Mouse (Mus musculus) left cerebral cortex, adult 8-10 months (tissue): ENCODE measurements around the gene Fnbp1l. TPM values are rescaled to one million over a fixed set of nuclear protein-coding genes. Genes with fewer than 3 reads are reported as not detected.
A peak's percentile ranks its signal among the peaks of the same experiment; 100 is the strongest.

Source experiments
- DNase-seq, 2 experiments: peaks; one replicate each; pipeline ENCODE4 v3.0.0; 2022; ENCODE audit warnings: low spot score in 2 of 2
- total RNA-seq, 4 experiments: library from RNA; stranded (reverse); gene quantifications; 2 replicates each; pipeline ENCODE4 v1.2.4; 2022

Fnbp1l gene
- total RNA-seq, result 10 to 100 TPM; 85.1 to 97.5 (median 86.9) TPM

DNA sequence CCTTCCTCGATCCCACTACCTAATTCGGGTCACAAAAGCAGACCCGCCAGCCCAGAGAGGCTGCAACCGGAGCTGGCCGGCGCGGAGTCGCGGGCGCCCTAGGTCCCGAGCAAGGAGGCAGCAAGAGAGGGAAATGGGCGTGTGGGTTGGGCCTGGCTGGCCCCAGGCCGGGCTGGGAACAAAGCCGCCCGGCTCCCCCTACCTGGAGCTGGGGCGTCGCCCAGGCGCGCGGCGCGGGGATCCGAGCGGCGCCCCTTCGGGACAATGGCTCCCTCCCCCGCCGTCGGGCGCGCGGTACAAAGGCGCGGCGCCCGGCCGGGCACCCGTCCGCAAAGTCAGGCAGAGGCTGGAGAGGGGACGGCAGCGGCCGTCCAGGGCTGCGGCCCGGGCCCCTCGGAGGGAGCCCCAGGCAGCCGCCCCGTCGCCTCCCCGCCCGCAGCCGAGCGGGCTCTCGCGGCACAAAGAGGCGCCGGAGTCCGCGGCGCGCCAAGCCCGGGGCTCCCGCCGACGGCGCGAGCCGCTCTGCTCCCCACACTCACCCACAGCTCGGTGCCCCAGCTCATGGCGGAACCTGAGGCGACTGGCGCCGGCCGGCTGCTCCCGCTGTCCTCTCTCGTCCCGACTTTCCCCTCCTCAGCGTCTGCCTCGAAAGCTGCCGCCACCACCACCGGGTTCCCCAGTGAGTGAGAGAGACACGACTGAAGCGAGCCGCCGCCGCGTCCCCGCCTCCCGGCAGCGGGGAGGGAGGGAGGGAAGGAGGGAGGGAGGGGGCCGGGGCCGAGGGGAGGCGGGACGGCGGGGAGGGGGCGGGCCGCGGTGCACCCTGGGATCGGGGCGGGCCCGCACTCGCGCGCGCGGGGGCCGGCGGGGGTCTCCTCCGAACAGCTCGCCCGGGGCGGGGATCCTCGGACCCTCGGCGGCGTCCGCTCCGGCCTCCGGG is at the start of gene Fnbp1l:
TSS of gene Fnbp1l (minus strand) at position 725 of the 940 bp plus-strand sequence.
- peak; percentile 50 to 64 for DNase-seq

DNA sequence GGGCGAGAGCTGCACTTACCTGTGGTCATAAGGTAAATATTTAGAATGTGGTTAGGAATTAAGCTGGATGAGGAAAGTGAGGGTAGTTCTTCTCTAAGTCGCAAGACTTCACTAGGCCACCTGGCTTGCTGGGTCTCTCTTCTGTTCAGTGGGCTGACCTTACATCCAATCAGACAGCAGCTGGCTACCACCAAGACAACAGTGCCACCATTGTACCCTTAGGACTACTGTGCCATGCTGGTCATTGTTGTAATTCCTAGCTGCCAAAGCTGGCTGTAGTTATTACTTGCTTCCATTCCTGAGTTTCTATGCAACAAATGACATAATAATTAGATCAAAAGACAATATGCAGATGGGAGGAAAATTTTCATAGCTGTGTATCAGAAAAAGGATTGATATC is 41.3 kb upstream of the Fnbp1l start:
- no peak for DNase-seq

DNA sequence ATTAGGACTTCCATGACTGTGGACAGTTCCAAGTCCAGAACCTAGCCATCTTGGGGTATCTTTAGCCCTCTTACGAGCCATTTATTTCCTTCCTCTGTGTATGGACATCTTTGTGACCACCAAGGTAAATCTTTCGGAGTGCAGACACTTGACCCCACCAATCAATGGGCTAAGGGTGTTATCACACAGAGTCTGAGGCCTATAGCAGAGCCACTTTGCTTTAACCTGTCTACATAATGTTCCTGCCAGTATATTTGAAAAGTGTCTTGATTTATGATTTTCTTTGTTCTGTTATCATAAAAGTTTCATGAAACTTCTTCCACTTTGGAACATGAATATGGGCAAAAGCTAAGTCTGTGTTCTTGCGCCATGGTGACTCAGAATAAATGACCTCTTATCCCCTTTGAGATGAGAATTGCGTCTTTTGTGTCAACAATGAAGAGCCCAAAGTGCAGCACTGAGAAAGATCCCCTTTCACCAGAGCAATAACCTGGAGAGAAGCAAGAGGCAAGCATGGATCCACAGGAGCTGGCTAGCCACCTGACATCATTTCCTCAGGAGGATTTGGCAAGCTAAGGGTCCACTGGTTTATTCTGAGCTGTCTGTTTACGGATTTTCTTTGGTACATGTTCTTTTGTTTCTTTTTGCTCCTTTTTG is 39.9 kb upstream of the Fnbp1l start:
- DNase-seq, result no peak

DNA sequence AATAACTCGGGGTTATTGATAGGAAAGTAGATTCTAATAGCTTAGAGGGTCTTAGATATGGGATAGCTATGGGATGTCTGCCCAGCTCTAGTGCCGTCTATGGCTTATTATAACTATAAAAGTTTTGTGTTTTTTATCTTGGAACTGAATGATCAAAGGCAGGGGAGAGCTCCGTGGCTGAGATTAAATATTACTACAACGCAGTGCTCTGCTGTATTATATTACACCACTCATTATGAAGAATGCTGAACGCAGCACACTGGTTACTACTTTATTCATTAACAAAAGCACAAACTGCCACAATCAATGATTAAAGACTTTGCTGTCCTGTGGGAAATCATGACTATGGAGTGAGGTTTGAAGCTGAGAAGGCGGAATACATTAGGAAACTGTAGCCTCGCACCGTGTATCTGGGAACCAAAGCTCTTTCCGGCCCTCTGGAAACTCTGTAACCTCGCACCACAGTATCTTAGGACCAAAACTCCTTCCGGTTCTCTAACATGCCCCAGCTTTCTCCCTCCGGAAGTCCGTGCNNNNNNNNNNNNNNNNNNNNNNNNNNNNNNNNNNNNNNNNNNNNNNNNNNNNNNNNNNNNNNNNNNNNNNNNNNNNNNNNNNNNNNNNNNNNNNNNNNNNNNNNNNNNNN is 27.8 kb upstream of the Fnbp1l start:
- no peak for DNase-seq

DNA sequence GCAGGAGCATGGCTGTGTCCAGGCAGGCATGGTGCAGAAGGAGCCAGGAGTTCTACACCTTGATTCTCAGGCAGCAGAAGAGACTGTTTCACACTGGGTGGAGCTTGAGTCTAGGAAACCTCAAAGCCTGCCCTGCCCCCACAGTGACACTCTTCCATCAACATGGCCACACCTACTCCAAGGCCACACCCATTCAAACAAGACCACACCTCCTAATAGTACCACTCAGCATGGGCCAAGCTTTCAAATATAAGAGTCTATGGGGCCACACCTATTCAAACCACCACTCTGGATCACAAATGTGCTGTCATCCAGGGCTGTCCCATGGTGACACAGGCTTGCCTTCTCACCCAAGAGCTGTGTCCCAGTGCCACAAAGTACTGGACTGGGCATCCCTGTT is 20.8 kb upstream of the Fnbp1l start:
- no peak for DNase-seq

DNA sequence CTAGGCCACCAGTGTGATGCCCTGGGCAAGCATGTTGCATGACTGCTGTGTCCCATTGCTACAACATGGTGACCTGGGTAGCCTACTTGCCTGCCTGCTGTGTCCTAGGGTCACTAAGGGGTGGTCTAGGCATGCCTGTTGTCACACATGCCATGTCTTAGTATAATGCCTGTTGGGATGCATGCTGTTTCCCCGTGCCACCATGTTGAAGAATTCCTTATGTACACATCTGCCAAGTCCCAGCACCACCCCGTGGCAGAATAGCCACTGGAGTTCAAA is 19.6 kb upstream of the Fnbp1l start:
- no peak for DNase-seq

DNA sequence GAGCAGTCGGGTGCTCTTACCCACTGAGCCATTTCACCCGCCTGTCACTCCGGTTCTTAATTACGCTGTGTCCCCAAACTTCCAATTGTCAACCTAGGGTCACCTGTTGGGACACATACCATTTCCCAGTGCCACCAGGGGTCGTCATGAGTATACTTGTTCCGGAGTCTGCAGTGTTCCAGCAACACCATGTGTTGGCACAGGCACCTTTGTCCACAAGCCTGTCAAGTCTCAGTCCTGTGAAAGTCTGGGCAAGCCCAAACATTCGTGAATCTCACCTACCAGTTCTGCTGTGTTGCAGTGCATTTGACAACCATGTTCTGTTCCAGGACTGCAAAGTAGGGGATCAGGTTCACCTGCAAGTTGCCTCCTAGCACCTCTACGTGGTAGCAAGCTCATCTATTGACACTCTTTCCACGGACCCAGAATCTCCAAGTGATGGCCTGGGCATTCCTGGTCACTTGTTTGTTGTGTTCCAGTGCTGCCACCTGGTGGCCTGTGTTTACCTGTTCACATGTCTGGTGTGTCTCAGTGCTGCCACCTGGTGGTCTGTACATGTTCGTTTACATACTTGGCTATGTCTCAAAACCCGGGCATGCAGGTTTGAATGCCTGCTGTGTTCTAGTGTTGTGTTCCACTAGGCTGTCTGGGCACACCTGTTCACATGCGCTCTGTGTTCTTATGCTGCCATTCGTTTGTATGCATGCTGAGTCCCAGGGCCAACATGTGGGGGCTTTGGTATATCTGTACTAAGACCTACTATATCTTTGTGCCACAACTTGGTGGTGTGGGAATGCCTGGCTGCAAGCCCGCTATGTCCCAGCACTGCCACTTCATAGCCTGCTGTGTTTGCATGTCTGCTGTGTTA is 19.0 kb upstream of the Fnbp1l start:
- DNase-seq, result peak; percentile 68 to 94

DNA sequence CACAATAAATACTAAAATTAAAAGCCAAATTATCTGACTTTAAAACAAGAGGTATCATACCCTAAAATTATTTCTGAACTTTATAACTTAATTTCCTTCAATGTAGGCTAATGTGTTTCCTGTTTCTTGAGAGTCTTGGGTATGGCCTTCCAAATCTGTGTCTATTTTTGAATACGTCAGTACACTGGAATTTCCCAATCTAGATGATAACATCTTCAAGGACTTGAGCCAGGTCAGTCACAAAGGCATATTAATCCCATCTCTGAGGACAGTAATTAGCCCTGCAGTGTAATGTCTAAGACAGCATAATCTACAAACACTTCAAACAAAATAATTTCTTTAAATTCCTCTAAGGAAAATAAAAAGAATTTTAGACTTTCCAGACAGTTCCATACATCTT is 17.8 kb upstream of the Fnbp1l start:
- DNase-seq, result no peak

DNA sequence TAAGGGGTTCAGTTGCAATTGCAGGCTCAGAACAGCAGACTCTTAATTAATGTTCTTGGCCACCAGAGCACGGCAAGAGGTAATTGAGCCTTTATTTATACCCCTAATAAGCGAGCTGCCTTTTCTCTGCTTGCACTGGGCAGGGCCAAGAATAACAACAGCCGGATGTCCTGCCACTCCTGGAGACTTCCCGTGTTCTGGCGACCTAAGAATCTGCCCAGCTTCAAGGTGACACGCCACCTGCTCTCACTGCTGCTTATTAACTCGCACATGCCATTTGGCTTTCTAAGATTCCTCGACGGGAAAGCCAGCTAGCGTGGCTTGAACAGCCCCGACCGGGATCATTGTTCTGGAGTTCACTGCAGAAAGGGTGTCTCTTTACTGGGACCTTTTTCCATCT is 15.7 kb upstream of the Fnbp1l start:
- DNase-seq, result no peak

DNA sequence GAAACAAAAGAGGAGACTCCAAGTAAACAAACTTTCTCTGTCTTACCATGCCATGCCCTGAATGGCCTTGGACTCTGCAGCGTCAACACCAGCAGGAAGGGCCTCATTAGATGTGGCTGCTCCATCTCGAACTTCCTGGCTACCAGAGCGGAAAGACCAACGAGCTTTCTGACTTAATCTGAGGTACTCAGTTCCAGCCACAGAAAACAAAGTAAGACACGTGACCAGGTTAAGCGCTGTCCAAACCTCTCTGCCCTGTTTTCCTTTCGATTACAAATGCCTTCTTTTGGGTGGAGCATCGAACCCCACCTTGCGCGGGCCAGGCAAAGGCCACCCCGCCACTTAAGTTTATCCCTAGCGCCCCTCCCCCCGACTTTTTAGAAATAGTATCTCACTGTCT is 10.1 kb upstream of the Fnbp1l start:
- no peak for DNase-seq

DNA sequence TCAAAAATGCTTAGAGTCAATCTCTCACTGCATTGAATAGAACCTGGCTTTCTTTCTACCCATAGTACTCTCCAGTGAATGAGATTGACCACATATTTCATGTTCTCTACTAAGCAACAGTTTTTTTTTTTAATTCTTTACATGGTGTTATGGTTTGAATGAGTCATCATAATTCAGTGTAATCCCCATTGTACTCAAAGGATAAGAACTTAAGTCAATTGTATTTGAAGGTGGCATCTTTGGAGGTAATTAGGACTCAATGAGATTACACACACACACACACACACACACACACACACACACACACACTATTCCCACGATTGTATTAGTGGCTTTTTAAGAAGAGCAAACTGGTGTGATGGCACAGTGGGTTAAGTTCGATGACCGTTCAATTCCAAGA is 9.4 kb upstream of the Fnbp1l start:
- no peak for DNase-seq

DNA sequence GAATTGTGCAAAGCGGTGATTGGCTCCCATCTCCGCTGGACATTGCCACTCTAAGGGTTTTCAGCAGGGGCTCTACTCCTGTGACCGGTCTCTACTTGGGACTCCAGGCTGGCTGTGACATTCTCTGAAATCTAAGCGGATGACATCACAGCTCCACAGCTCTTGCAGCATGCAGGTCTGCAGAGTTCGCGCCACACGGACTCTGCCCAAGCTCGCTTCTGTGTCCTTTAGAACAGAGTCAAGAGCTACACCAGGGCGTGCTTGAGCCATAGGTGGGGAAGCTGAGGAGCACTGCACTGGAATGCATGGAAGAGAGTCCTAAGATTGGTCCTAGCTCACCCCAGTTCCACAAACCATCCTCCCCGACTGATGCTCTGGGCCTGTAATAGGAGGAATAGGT is 9.0 kb upstream of the Fnbp1l start:
- DNase-seq, result no peak

DNA sequence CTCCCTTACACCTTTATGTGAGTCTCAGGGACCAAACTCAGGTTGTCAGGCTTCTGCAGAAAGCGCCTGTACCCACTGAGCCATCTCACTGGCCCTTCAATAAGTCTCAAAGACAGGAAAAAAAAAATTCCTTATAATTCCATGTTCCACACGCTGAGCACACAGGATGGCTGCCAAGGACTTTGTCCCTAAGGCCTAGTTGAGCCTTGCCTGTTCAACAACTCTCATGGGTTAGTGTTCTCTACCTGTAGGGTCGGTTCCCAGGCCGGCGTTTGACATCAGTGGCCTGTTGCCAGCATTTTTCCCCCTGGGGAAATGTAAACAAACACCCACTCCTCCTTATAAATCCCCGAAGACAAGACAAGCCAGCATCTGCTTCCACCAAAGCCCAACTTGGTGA is 8.3 kb upstream of the Fnbp1l start:
- no peak for DNase-seq

DNA sequence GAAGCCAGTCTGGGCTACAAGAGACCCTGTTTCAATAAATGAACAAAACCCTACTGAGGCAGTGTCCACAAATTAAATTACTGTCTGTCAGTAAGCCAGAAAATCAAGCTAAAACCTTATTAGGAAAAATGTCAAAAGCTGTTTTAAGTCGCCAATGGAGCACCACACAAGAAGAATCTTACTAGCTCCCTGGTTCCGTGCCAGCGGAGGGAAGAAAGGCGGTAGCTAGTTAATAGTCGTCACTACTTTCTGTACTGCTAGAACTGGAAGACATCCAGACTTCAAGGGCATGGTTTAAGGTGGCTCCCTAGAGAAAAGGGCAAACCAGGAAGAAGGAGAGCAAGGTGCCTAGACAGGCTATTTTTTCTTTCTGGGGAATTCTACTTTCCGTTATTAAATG is 5.1 kb upstream of the Fnbp1l start:
- no peak for DNase-seq

DNA sequence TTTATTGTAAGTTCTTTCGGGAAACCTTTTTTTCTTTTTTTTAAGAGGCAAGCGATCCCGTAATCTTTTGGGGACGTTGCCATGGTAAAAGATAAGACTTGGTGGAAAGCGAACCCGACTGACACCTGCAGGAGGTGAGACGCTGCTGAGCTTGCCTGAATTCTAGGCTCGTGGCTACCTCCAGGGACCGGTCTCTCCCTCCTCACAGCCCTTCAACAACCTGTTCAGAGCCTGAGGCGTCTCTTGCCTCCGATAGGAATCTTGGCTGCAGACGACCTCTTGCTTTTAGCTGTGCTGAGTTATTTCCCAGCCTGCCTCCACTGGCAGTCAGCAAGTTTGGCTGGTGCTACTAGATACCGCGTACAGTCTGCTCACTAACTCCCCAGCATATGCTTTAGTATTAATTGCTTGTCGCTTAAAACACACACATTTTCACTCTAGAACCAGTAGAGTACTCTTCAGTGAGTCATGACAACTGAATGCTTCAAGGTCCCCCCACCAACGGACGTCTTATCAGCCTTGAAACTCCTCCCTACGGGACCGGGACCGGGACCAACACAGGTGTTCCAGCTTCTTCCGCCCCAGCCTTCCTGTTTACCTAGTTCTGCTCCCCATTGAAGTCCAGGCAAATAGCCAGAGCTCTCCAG is 893 bp upstream of the Fnbp1l start:
- DNase-seq, result peak; percentile 38 to 54

DNA sequence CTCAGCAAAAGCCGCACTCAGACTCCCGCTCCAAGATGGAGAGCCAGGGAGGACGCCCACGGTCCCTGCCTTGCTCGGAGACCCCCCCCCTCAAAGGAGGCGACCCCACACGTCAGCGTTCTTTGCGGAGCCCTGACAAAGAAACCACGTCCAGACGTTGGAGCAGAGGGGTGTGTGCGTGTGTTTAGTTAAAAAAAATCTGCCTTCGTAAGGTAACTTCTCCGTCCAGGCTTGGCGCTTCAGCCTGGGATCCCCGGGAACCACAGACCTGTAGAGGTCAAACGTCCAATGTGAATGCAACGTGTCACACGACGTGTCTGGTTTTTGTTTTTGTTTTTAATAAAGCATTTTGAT is 393 bp upstream of the Fnbp1l start:
- no peak for DNase-seq

DNA sequence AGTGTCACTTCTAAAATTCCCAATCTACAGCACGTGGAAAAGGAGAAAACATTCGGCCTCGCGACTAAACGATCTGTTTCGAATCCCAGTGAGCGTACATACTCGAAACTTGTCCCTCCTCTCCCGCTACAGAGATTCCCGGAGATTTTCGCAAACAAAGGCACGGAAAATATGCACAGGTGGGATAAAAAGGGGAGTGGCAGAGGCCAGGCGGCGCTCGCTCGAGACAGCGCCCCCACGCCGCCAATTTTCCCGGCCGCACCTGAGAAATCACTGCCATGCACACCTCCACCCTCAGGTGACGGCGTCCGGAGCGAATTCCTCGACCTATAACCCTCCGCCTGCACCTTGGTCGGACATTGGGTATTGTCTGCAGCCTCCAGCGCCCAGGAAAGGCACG is 1.1 kb downstream of the Fnbp1l start:
- DNase-seq, result peak in 1 of 2 experiments; percentile 28

DNA sequence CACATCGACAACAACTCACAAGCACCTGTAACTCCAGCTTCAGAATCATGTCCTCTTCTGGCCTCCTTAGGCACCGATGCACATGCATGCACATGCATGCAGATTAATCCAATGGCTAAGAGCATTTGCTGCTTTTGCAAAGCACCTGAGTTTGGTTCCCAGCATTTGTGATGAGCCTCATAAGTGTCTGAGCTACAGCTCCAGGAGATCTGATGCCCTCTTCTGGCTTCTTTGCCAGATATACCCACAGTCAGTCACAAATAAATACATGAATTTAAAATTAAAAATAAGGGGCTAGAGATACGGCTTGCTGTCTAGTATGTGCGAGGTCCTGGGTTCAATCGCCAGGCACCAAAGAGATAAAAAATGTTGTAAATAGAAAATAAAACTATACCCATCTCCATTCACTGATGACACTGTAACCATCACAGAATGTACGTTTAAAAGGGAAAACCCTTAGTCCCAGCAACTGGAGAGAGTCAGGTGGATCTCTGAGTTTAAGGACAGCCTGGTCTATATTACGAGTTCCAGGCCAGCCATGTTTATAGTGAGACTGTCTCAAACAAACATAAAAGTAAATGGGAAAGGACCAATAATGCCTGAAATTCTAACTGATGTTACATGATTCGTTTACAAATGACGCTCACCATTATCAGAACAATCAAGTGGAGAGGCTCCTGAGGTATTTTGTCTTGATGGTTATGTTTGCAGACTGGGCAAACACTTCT is 1.7 kb downstream of the Fnbp1l start:
- no peak for DNase-seq

DNA sequence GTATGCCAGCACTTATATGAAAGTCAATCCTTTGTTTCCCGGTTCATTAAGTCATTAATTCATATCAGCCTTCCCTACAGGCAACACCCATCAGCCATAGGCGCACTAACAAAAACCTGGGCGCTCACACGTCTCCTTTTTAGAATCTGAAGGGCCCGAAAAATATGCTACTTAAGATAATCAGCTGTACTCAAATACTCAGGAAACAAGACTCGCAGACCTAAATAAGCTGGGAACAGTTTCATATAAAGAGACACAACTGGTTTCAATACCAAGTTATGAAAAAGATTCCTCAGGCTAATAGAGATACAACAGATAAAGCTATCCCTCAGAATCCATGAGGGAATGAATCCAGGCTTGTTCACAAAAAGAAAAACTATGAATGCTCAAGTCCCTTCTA is 7.0 kb downstream of the Fnbp1l start:
- DNase-seq, result no peak

DNA sequence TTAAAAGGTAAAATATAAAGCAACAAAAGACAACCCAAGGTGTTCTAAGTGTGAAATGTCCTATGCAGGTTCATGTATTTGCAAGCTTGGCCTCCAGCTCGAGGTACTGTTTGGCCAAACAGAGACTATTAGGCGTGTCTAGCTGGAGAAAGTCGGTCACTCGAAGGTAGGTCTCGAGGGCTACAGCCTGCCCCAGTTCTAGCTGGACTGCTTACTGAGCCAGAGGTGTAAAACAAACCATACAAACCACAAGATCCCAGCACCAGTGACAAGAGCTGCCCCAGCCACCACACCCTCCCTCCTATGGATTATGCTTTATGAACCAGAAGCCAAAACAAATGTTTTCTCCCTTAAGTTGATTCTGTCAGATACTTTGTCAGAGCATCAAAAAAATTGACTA is 7.8 kb downstream of the Fnbp1l start:
- DNase-seq, result no peak
